Mouse (Mus musculus) embryonic fibroblast, embryonic 13.5 days (primary cell): Measurements from ENCODE around the gene Lyrm9.

Source experiments
- CTCF ChIP-seq: IDR thresholded peaks from 2 replicates; pipeline ENCODE4 v1.5.1; 2011; ENCODE audit warnings: mild to moderate bottlenecking, control low read depth, low read length, moderate library complexity, borderline replicate concordance; ENCODE audit not compliant: insufficient read depth
- POLR2A ChIP-seq: IDR thresholded peaks from 2 replicates; pipeline ENCODE4 v1.6.1; 2011; ENCODE audit warnings: low read depth, mild to moderate bottlenecking, control low read depth, low read length, moderate library complexity

- TF ChIP-seq CTCF, result no peak
- TF ChIP-seq POLR2A, result no peak
Observed at GRCm38 (mm10) chr11:78829373-78829772, 3.0 kb downstream of the Lyrm9 start.
